Mouse (Mus musculus) liver, embryonic 15.5 days (tissue): ENCODE measurements around the gene Dab2ip. TPM values are rescaled to one million over a fixed set of nuclear protein-coding genes. Genes with fewer than 3 reads are reported as not detected.

Experiments used
- ATAC-seq: fragments of 200-750 bp; cut with Nextera tagmentation; 2 replicates; pipeline ENCODE4 v1.8.0; 2017; ENCODE audit warnings: moderate number of reproducible peaks, mild to moderate bottlenecking, moderate library complexity; ENCODE audit not compliant: insufficient read depth
- H3K27ac ChIP-seq: fragments of 300-500 bp; sonication (generic); replicated peaks from 2 replicates; pipeline ENCODE4 v1.5.1; 2015; ENCODE audit warnings: mild to moderate bottlenecking, inconsistent platforms
- H3K27me3 ChIP-seq: fragments of 300-500 bp; sonication (generic); 2 replicates; pipeline ENCODE4 v1.6.1; 2015; ENCODE audit warnings: mild to moderate bottlenecking, inconsistent platforms
- H3K36me3 ChIP-seq: fragments of 300-500 bp; sonication (generic); replicated peaks from 2 replicates; pipeline ENCODE4 v1.6.1; 2015; ENCODE audit warnings: moderate library complexity, mild to moderate bottlenecking, inconsistent platforms
- H3K4me1 ChIP-seq: fragments of 300-500 bp; sonication (generic); replicated peaks from 2 replicates; pipeline ENCODE4 v1.6.1; 2015; ENCODE audit warnings: inconsistent platforms
- H3K4me2 ChIP-seq: fragments of 300-500 bp; sonication (generic); 2 replicates; pipeline ENCODE4 v1.6.1; 2015; ENCODE audit warnings: moderate library complexity, mild to moderate bottlenecking, inconsistent platforms
- H3K4me3 ChIP-seq: fragments of 300-500 bp; sonication (generic); replicated peaks from 2 replicates; pipeline ENCODE4 v1.5.1; 2015; ENCODE audit warnings: mild to moderate bottlenecking, inconsistent platforms
- H3K9ac ChIP-seq: fragments of 300-500 bp; sonication (generic); 2 replicates; pipeline ENCODE4 v1.6.1; 2015; ENCODE audit warnings: moderate library complexity, mild to moderate bottlenecking, inconsistent platforms
- H3K9me3 ChIP-seq: fragments of 300-500 bp; sonication (generic); replicated peaks from 2 replicates; pipeline ENCODE4 v1.6.1; 2016; ENCODE audit warnings: inconsistent platforms
- WGBS: fragments of 180-500 bp; shearing (Covaris S2); methylation state at CpG from one replicate; pipeline ENCODE4 v1.1.7; 2015; ENCODE audit warnings: mixed read lengths; ENCODE audit not compliant: insufficient replicate concordance; 5-methylcytosine and 5-hydroxymethylcytosine counted together
- polyA plus RNA-seq: library from polyadenylated mRNA; unstranded; fragments of >200 nt; fragmentation: Nextera tagmentation; extraction: Ambion mirVana; gene quantifications from 2 replicates; pipeline ENCODE4 v1.2.1, GENCODE M21; 2015

Gene Dab2ip
- polyA plus RNA-seq, 1 experiment from 2014 or later = 7.7 TPM

- Histone ChIP-seq H3K27me3 (peaks cover 56% of the 10 kb centered on the region), H3K9ac (no peak overlapping the region), H3K4me3 (no peak overlapping the region), H3K9me3 (no peaks in the 10 kb centered on the region), H3K4me2 (no peak overlapping the region), H3K27ac (no peak overlapping the region), H3K4me1 (peaks cover 14% of the 10 kb centered on the region), H3K36me3 (no peaks in the 10 kb centered on the region)
- WGBS = 46% methylated on average over 5 of the region's 5 CpGs
- no peak for ATAC-seq
Measured at GRCm38 (mm10) chr2:35659578-35660194, 101.6 kb downstream of the Dab2ip start.

- no peak overlapping the region for H3K27ac ChIP-seq
- H3K9me3 ChIP-seq = no peaks in the 10 kb centered on the region
- WGBS = 2% methylated on average over 37 of the region's 47 CpGs
- H3K4me2 ChIP-seq = peak overlapping the region; percentile 73
- H3K9ac ChIP-seq = no peak overlapping the region
- peaks cover 56% of the 10 kb centered on the region for H3K27me3 ChIP-seq
- no peaks in the 10 kb centered on the region for H3K36me3 ChIP-seq
- peak; percentile 45; the same call in 1 of the 2 replicates for ATAC-seq
- H3K4me3 ChIP-seq = peak overlapping the region; percentile 55
- peaks cover 14% of the 10 kb centered on the region for H3K4me1 ChIP-seq
Measured at GRCm38 (mm10) chr2:35660953-35661374, 102.9 kb downstream of the Dab2ip start.

GRCm38 (mm10) chr2:35661454-35662000 lies 103.5 kb downstream of the Dab2ip start:
- Histone ChIP-seq H3K4me1 (peaks cover 14% of the 10 kb centered on the region), H3K4me2 (peak overlapping the region; percentile 73), H3K9me3 (no peaks in the 10 kb centered on the region), H3K27ac (0 out of 2 replicates have a peak overlapping the region, but pooled peaks have one; percentile 19), H3K27me3 (peaks cover 56% of the 10 kb centered on the region), H3K4me3 (peak overlapping the region; percentile 55), H3K9ac (peak overlapping the region; percentile 35; the same call in 1 of the 2 replicates), H3K36me3 (no peaks in the 10 kb centered on the region)
- peak; percentile 33; the same call in 1 of the 2 replicates for ATAC-seq
- under 1% methylated on average over 44 of the region's 51 CpGs for WGBS

GRCm38 (mm10) chr2:35662001-35662491 lies 104.0 kb downstream of the Dab2ip start:
- peaks cover 56% of the 10 kb centered on the region for H3K27me3 ChIP-seq
- peaks cover 14% of the 10 kb centered on the region for H3K4me1 ChIP-seq
- H3K36me3 ChIP-seq = no peaks in the 10 kb centered on the region
- H3K4me2 ChIP-seq = peak overlapping the region; percentile 73
- no peaks in the 10 kb centered on the region for H3K9me3 ChIP-seq
- 6% methylated on average over 24 of the region's 24 CpGs for WGBS
- peak; percentile 26; the same call in 1 of the 2 replicates for ATAC-seq
- peak overlapping the region; percentile 55 for H3K4me3 ChIP-seq
- peak overlapping the region; percentile 35; the same call in 1 of the 2 replicates for H3K9ac ChIP-seq
- H3K27ac ChIP-seq = no peak overlapping the region

- ATAC-seq = no peak
- 36% methylated on average over 26 of the region's 26 CpGs for WGBS
- Histone ChIP-seq H3K9me3 (no peaks in the 10 kb centered on the region), H3K4me2 (peak overlapping the region; percentile 73; the same call in 1 of the 2 replicates), H3K4me1 (peaks cover 14% of the 10 kb centered on the region), H3K36me3 (no peaks in the 10 kb centered on the region), H3K4me3 (no peak overlapping the region), H3K9ac (no peak overlapping the region), H3K27ac (no peak overlapping the region), H3K27me3 (peaks cover 56% of the 10 kb centered on the region)
Measured at GRCm38 (mm10) chr2:35662738-35663550, 104.9 kb downstream of the Dab2ip start.

GRCm38 (mm10) chr2:35667746-35668145 lies 109.7 kb downstream of the Dab2ip start:
- Histone ChIP-seq H3K4me1 (peaks cover 6% of the 10 kb centered on the region), H3K36me3 (no peaks in the 10 kb centered on the region), H3K9ac (no peak overlapping the region), H3K4me3 (no peak overlapping the region), H3K27ac (no peak overlapping the region), H3K4me2 (no peak overlapping the region), H3K9me3 (no peaks in the 10 kb centered on the region), H3K27me3 (peaks cover 17% of the 10 kb centered on the region)
- WGBS = 73% methylated on average over 8 of the region's 8 CpGs
- ATAC-seq = no peak

GRCm38 (mm10) chr2:35669217-35669616 lies 111.2 kb downstream of the Dab2ip start:
- Histone ChIP-seq H3K27me3 (0 out of 2 replicates have a peak, but pooled peaks cover 3% of the 10 kb centered on the region), H3K36me3 (no peaks in the 10 kb centered on the region), H3K9me3 (no peaks in the 10 kb centered on the region), H3K9ac (no peak overlapping the region), H3K4me2 (no peak overlapping the region), H3K4me3 (no peak overlapping the region), H3K27ac (no peak overlapping the region), H3K4me1 (no peaks in the 10 kb centered on the region)
- ATAC-seq = no peak
- 52% methylated on average over 4 of the region's 4 CpGs for WGBS

GRCm38 (mm10) chr2:35669748-35670147 lies 111.7 kb downstream of the Dab2ip start:
- no peaks in the 10 kb centered on the region for H3K4me1 ChIP-seq
- no peak overlapping the region for H3K4me3 ChIP-seq
- H3K36me3 ChIP-seq = no peaks in the 10 kb centered on the region
- no peak overlapping the region for H3K27ac ChIP-seq
- H3K9ac ChIP-seq = no peak overlapping the region
- 43% methylated on average over 4 of the region's 4 CpGs for WGBS
- no peaks in the 10 kb centered on the region for H3K27me3 ChIP-seq
- no peak for ATAC-seq
- H3K9me3 ChIP-seq = no peaks in the 10 kb centered on the region
- H3K4me2 ChIP-seq = no peak overlapping the region

- no peaks in the 10 kb centered on the region for H3K9me3 ChIP-seq
Measured at GRCm38 (mm10) chr2:35670300-35670699, 112.2 kb downstream of the Dab2ip start.

GRCm38 (mm10) chr2:35671980-35672910 lies 114.2 kb downstream of the Dab2ip start:
- Histone ChIP-seq H3K4me2 (no peak overlapping the region), H3K4me3 (no peak overlapping the region), H3K9ac (no peak overlapping the region), H3K27ac (no peak overlapping the region), H3K36me3 (no peaks in the 10 kb centered on the region), H3K27me3 (no peaks in the 10 kb centered on the region), H3K9me3 (no peaks in the 10 kb centered on the region), H3K4me1 (peaks cover 14% of the 10 kb centered on the region)
- 51% methylated on average over 9 of the region's 9 CpGs for WGBS
- ATAC-seq = no peak

More at GRCm38 (mm10) chr2:35670300-35670699, 112.2 kb downstream of the Dab2ip start:
- Histone ChIP-seq H3K27ac (no peak overlapping the region), H3K36me3 (no peaks in the 10 kb centered on the region), H3K4me2 (no peak overlapping the region), H3K27me3 (no peaks in the 10 kb centered on the region), H3K9ac (no peak overlapping the region), H3K4me3 (no peak overlapping the region), H3K4me1 (no peaks in the 10 kb centered on the region)
- WGBS = 77% methylated on average over 9 of the region's 9 CpGs
- ATAC-seq = no peak
